Mouse (Mus musculus) heart, adult 2 months (tissue): ENCODE results near the gene Kcnma1.

ENCODE experiments used
- CTCF ChIP-seq: fragments of 200-600 bp; IDR thresholded peaks from 2 replicates; pipeline ENCODE4 v1.8.1; 2022; ENCODE audit warnings: antibody characterized with exemption, mild to moderate bottlenecking, moderate library complexity
- EP300 ChIP-seq: fragments of 200-500 bp; IDR thresholded peaks from 2 replicates; pipeline ENCODE4 v1.6.1; 2011; ENCODE audit warnings: low read depth, low read length, control low read depth; ENCODE audit not compliant: insufficient read depth

DNA sequence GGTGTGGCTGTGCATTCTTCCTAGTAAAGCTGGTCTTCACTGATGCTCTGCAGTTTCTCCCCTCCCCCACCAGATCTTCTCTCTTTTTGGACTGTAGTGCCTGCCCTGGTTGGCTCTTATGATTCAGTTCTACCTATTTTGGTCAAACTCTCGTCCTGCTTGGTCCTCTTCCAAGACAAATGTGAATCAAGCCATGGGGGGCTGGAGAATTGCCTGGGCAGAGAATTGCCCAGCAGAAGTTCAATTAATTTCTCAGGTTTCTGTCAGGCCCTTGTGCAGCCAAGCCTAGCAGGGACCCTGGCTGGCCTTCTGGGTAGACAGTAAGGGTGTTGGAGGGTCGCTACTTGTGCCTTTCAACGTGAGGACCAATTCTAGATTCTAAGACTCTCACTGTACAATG lies 17.9 kb upstream of the Kcnma1 start:
- TF ChIP-seq CTCF (no peak), EP300 (no peak)
